Mouse (Mus musculus) cerebellum, adult 2 months (tissue): ENCODE data around the gene Tenm2.

Experiments
- CTCF ChIP-seq: fragments of 200-500 bp; IDR thresholded peaks from 2 replicates; pipeline ENCODE4 v1.5.1; 2011; ENCODE audit warnings: low read depth, mild to moderate bottlenecking, control low read depth, low read length, moderate library complexity, borderline replicate concordance; ENCODE audit not compliant: insufficient read depth
- POLR2A ChIP-seq: fragments of 200-500 bp; IDR thresholded peaks from 2 replicates; pipeline ENCODE4 v1.6.1; 2011; ENCODE audit warnings: low read length, control low read depth, borderline replicate concordance; ENCODE audit not compliant: insufficient read depth

DNA sequence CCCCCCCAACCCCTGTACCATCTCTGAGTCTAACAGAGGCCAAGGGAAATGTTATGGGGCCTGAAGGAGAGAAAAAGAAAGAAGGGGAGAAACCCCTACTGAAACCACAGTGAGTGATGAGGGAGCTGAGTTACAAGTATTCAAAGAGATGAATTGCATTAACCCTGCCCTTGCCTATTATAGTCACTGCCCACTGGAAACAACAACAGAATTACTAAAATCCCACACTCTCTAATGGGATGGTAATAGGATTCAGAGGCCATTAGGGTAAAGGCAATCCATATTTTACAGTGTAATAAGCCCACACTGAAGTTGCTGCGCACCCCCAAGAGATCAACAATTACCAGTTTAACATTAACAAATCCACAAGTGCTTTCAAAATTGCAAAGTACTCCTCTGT, 571.7 kb downstream of the Tenm2 start:
- no peak for TF ChIP-seq CTCF
- no peak for TF ChIP-seq POLR2A
